Mouse (Mus musculus): ENCODE results near the gene Foxk1.

Gene Foxk1

GRCm38 (mm10) chr5:142400981-142401640, at the start of gene Foxk1:
Foxk1 (plus strand) TSS chr5:142401497.
- DNase-seq (ENCODE audit: extremely low read depth, low read depth, low spot score): no peak

GRCm38 (mm10) chr5:142352336-142352892, 48.9 kb upstream of the Foxk1 start:
- no peak for DNase-seq (ENCODE audit: extremely low read depth, low read depth, low spot score)

- DNase-seq (ENCODE audit: extremely low read depth, low read depth, low spot score): no peak
These were observed 46.2 kb upstream of the Foxk1 start for GRCm38 (mm10) chr5:142355144-142355543.

GRCm38 (mm10) chr5:142361166-142361565, 40.1 kb upstream of the Foxk1 start:
- DNase-seq (ENCODE audit: extremely low read depth, low read depth, low spot score): no peak

GRCm38 (mm10) chr5:142362894-142363293, 38.4 kb upstream of the Foxk1 start:
- no peak for DNase-seq (ENCODE audit: extremely low read depth, low read depth, low spot score)

- DNase-seq (ENCODE audit: extremely low read depth, low read depth, low spot score): no peak
These were observed 37.2 kb upstream of the Foxk1 start for GRCm38 (mm10) chr5:142364095-142364494.

GRCm38 (mm10) chr5:142367085-142368081, 33.9 kb upstream of the Foxk1 start:
- peak; percentile 36 for DNase-seq (ENCODE audit: extremely low read depth, low read depth, low spot score)

- DNase-seq (ENCODE audit: extremely low read depth, low read depth, low spot score): no peak
These were observed 33.2 kb upstream of the Foxk1 start for GRCm38 (mm10) chr5:142368122-142368521.

GRCm38 (mm10) chr5:142370406-142371171, 30.7 kb upstream of the Foxk1 start:
- no peak for DNase-seq (ENCODE audit: extremely low read depth, low read depth, low spot score)

GRCm38 (mm10) chr5:142371172-142372155, 29.8 kb upstream of the Foxk1 start:
- no peak for DNase-seq (ENCODE audit: extremely low read depth, low read depth, low spot score)

GRCm38 (mm10) chr5:142372207-142372606, 29.1 kb upstream of the Foxk1 start:
- no peak for DNase-seq (ENCODE audit: extremely low read depth, low read depth, low spot score)

- no peak for DNase-seq (ENCODE audit: extremely low read depth, low read depth, low spot score)
These were observed 27.0 kb upstream of the Foxk1 start for GRCm38 (mm10) chr5:142374343-142374742.

- no peak for DNase-seq (ENCODE audit: extremely low read depth, low read depth, low spot score)
These were observed 25.7 kb upstream of the Foxk1 start for GRCm38 (mm10) chr5:142375641-142376040.

- DNase-seq (ENCODE audit: extremely low read depth, low read depth, low spot score): no peak
These were observed 25.2 kb upstream of the Foxk1 start for GRCm38 (mm10) chr5:142376071-142376470.

- DNase-seq (ENCODE audit: extremely low read depth, low read depth, low spot score): no peak
These were observed 23.2 kb upstream of the Foxk1 start for GRCm38 (mm10) chr5:142378068-142378467.

GRCm38 (mm10) chr5:142380491-142380890, 20.8 kb upstream of the Foxk1 start:
- DNase-seq (ENCODE audit: extremely low read depth, low read depth, low spot score): no peak

- DNase-seq (ENCODE audit: extremely low read depth, low read depth, low spot score): no peak
These were observed 16.2 kb upstream of the Foxk1 start for GRCm38 (mm10) chr5:142384911-142385660.

GRCm38 (mm10) chr5:142386329-142386728, 15.0 kb upstream of the Foxk1 start:
- DNase-seq (ENCODE audit: extremely low read depth, low read depth, low spot score): no peak

All from fat pad, adult 2 months (tissue).